Mouse (Mus musculus) G1E-ER4 (cell line): Measurements from ENCODE around the gene Agmo. TPM values are rescaled to one million over a fixed set of nuclear protein-coding genes. Genes with fewer than 3 reads are reported as not detected.

ENCODE experiments used
- GATA1 ChIP-seq: IDR thresholded peaks from one replicate; pipeline ENCODE4 v1.8.0; 2012; ENCODE audit warnings: low read length, inconsistent platforms
- polyA plus RNA-seq: library from polyadenylated mRNA; stranded (reverse); fragments of >175 nt; gene quantifications from 2 replicates; pipeline ENCODE4 v1.2.3, GENCODE M21; 2012

Agmo gene
- polyA plus RNA-seq, 1 experiment = 0.09 TPM

GRCm38 (mm10) chr12:37507826-37508225, 266.4 kb downstream of the Agmo start:
- TF ChIP-seq GATA1 = no peak

DNA sequence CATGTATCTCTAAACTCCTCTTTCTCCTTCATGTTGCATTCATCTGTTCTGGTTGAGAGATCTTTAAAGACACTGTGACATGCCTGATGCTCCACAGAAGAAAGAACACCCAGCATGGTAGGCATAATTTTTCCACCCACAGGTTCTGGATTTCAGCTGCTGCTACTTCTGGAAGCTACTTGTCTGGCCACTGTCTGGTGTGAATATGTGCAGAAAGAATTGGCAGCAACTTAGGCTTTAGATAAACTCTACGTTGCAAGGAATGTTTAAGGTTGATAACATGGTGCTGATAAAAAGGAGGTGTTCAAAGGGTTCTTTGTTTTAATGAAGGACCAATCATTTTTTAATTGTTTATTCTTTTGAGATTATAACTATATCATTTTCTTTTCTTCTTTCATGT, 280.3 kb downstream of the Agmo start:
- TF ChIP-seq GATA1 = no peak

DNA sequence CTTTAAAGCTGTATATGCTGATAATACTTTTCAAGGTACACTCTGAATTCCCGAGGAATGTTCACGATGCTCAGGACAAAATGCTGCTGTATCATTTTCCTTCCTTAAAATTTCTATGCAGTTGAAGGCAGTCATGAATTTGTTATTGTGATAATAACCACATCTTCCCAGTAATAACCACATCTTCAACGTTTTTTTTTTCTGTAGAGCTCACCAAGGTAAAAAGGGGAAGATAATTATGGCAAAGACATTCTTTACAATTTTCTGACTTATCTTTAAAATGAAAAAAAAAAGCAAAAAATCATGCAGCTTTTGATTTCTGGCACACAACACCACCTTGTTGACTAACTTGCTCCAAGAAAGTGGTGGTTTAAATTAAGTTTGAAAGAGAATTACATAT, 283.2 kb downstream of the Agmo start:
- no peak for TF ChIP-seq GATA1

- TF ChIP-seq GATA1 = no peak
Observed at GRCm38 (mm10) chr12:37540994-37541393, 299.6 kb downstream of the Agmo start.

DNA sequence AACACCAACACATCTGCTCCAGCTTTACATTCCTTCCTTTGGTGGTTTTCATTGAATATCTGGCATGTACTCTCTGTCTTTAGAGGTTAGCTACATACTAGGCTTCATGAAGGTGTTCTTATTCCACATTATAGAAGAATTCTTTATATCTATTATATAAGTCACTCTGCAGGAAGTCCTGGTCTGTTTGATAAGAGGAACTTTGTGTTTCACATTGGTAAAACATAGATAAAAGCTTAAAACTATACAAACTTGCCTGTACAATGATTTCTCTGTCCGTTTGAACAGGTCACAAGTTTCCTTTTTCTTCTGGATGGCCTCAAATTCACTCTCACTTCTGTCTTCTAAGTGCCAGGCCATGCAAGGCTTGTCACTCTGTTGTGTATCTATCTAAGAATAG, 316.8 kb downstream of the Agmo start:
- TF ChIP-seq GATA1 = no peak

DNA sequence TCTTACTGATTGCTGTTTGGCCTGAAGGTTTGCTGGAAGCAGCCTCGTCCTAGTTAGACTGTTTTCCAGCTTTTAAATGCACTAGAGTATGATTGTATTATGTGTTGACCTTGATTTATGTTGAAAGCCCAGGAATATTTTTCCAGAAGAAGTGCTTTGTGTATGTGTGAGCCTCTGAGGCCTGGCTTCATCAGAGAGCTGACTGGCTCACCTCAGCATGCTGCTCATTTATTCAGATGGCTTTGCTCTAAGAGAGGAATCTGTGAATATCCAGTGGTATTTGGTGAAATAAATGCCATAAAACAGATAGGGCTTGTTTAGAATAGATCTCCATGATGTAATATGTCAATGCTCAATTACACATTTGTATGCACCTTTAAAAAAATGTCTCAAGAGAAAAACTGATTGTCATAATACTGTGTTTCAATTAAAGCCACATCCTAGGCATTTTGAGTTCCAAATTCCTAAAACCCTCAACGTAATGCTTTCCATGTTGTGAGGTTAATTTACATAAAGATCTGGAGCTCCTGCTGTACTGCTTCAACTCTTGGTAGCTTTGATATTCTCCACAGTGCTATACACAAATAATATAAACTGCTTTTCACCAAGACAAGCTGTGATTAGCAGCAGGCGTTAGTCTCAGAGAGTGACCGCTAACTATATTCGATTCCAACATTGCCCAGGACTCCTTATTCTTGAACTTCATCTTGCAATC, 324.6 kb downstream of the Agmo start:
- TF ChIP-seq GATA1 = no peak

- no peak for TF ChIP-seq GATA1
Observed at GRCm38 (mm10) chr12:37571922-37572321, 330.5 kb downstream of the Agmo start.

DNA sequence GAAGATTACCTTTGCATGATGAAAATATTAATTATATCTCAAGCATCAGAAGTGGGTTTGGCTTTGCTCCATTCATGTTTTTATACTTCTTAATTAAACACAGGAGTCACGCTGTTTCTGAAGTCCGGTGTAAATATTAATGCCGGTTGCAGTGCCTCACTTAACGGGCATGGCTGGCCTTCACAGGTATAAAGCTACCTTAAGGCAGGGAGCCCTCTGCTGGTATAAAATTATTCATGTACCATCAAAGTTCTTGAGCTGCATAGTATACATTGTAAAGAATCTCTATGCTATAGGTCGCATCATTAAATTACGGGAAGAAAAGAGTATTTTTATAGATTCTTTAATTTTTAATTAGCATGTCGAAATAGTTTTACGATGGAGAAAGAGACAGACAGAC, 341.3 kb downstream of the Agmo start:
- TF ChIP-seq GATA1 = no peak

GRCm38 (mm10) chr12:37592853-37593252, 351.4 kb downstream of the Agmo start:
- no peak for TF ChIP-seq GATA1

- no peak for TF ChIP-seq GATA1
Observed at GRCm38 (mm10) chr12:37612837-37613236, 371.4 kb downstream of the Agmo start.

DNA sequence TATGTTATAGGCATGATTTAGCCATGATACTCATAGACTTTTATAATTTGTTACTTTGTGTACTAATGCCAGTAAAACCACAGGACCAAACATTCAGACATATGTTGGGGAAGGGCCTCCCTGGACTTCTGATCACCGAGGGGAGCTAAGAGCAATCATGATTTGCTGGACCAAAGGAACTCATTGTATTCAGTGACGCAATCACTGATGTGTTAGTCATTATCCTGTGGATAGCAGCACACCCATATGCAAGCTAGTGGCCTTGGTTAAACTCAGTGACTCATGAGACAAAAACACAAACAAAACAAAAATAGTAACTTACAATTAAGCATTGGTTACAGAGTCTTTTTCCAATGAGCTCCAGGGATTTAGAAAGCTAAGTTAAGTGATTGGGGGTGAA, 373.3 kb downstream of the Agmo start:
- no peak for TF ChIP-seq GATA1

GRCm38 (mm10) chr12:37624078-37624477, 382.6 kb downstream of the Agmo start:
- TF ChIP-seq GATA1 = no peak

Other genes with a start within 250 kb of the Agmo start
- gene Meox2, start 133.1 kb upstream of the Agmo start, polyA plus RNA-seq = not detected in 2 replicates